12 mouse cellular contexts compared by ENCODE assay signal in the genomic region with DNA sequence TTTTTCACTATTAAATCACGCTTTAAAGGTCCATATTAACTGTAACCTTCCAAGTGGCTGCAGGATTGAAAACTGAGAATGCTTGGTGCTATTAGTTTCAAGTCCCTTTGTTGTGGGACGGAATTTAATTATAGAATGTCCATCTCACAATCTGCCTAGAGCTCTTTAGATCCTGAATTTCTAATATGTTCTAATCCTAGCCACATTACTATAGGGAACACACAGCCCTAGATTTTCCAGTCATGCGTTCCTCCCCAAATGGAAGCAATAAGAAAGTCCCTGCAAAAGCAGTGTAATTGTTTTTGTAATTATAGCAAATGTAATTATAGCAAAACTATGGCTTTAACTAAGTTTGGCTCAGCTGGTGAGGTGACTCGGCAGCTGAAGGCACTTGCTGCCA.
"Had no signal": no experiment of that assay in that cellular context is flagged by ENCODE, and none has a peak within 500 bp of the region (broad histone marks: within the 10 kb centered on the region; RNA-seq: fewer than 3 reads in every experiment).

No protein-coding gene starts in this region.

- H3K27ac ChIP-seq: limb, embryonic 12.5 days; liver, embryonic 13.5 days; lung, embryonic 15.5 days; neural tube, embryonic 15.5 days had no signal

- H3K4me2 ChIP-seq: limb, embryonic 12.5 days; liver, embryonic 13.5 days; lung, embryonic 15.5 days; neural tube, embryonic 15.5 days had no signal

- H3K9me3 ChIP-seq: limb, embryonic 12.5 days; liver, embryonic 13.5 days; lung, embryonic 15.5 days; neural tube, embryonic 15.5 days had no signal

- H3K36me3 ChIP-seq: limb, embryonic 12.5 days; liver, embryonic 13.5 days; lung, embryonic 15.5 days; neural tube, embryonic 15.5 days had no signal

- H3K27me3 ChIP-seq: limb, embryonic 12.5 days; liver, embryonic 13.5 days; lung, embryonic 15.5 days; neural tube, embryonic 15.5 days had no signal

- ATAC-seq: liver, postnatal 0 days had no signal

- H3K4me1 ChIP-seq: limb, embryonic 12.5 days; liver, embryonic 13.5 days; lung, embryonic 15.5 days; neural tube, embryonic 15.5 days had no signal

- DNase-seq: kidney, adult 2 months; kidney, postnatal 36 days; liver; liver, embryonic 13.5 days; liver, postnatal 0 days; right cerebral cortex, adult 18-20 months; right cerebral cortex, postnatal 25 days; thymus, postnatal 36 days had no signal

- H3K9ac ChIP-seq: limb, embryonic 12.5 days; liver, embryonic 13.5 days; liver, postnatal 0 days; lung, embryonic 15.5 days; neural tube, embryonic 15.5 days had no signal

- H3K4me3 ChIP-seq: limb, embryonic 12.5 days; liver, embryonic 13.5 days; lung, embryonic 15.5 days; myocyte; neural tube, embryonic 15.5 days had no signal
